Comparison of ENCODE assay signal across 8 mouse cellular contexts in the genomic region with DNA sequence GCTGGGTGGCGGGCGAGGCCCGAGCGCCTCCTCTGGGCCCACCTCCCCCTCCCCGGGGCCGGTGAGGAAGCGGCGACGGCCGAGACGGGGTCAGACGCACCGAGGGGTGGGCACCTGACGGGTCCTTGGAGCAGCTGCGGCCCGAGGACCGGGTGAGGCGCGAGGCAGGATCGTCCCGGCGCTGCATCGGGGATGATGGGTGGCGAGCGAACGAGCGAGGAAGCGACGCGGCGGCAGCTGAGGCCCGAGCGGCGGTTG. TPM values are rescaled to one million over a fixed set of nuclear protein-coding genes. Genes with fewer than 3 reads are reported as not detected.
DNase-seq lines count a peak whose midpoint lies in the region; ATAC-seq and TF ChIP-seq lines count a peak whose summit lies in the region.

No protein-coding gene starts in this region.

- H3K4me1 ChIP-seq in lung, adult 2 months (ENCODE audit: control insufficient read depth, insufficient read depth, low read length) = peaks cover 7% of the 10 kb centered on the region
- peaks cover 4% of the 10 kb centered on the region for H3K4me1 ChIP-seq in embryonic fibroblast, embryonic 13.5 days (ENCODE audit: control insufficient read depth, insufficient read depth, low read length)
- H3K4me1 ChIP-seq in limb, embryonic 10.5 days = peaks cover 22% of the 10 kb centered on the region
- peaks cover 48% of the 10 kb centered on the region for H3K4me1 ChIP-seq in neural tube, embryonic 13.5 days (replicated peaks)

- H3K27me3 ChIP-seq in limb, embryonic 10.5 days (ENCODE audit: low read depth, poor library complexity, severe bottlenecking) = no peaks in the 10 kb centered on the region
- H3K27me3 ChIP-seq in neural tube, embryonic 13.5 days = no peaks in the 10 kb centered on the region

- TF ChIP-seq CTCF in lung, adult 2 months (IDR thresholded peaks at IDR 0.05; ENCODE audit: insufficient read depth, low read length) = no peak
- no peak for TF ChIP-seq CTCF in embryonic fibroblast, embryonic 13.5 days (IDR thresholded peaks at IDR 0.05; ENCODE audit: borderline replicate concordance, insufficient read depth, low read length)

- H3K4me2 ChIP-seq in neural tube, embryonic 13.5 days = peak overlapping the region; percentile 84

- WGBS in lung, adult 2 months = 0% methylated on average over 29 of the region's 34 CpGs
- under 1% methylated on average over 34 of the region's 34 CpGs for WGBS in limb, embryonic 10.5 days
- WGBS in neural tube, embryonic 13.5 days = under 1% methylated on average over 34 of the region's 34 CpGs

- TF ChIP-seq POLR2A in lung, adult 2 months (IDR thresholded peaks at IDR 0.05; ENCODE audit: borderline replicate concordance, extremely low read depth, low read depth, low read length) = no peak
- TF ChIP-seq POLR2A in embryonic fibroblast, embryonic 13.5 days (IDR thresholded peaks at IDR 0.05; ENCODE audit: low read depth, low read length) = no peak

- peak overlapping the region; percentile 83 for H3K27ac ChIP-seq in embryonic fibroblast, embryonic 13.5 days (ENCODE audit: insufficient read depth, low read length)
- peak overlapping the region; percentile 100 for H3K27ac ChIP-seq in limb, embryonic 10.5 days
- H3K27ac ChIP-seq in neural tube, embryonic 13.5 days (replicated peaks) = peak overlapping the region; percentile 97

- ATAC-seq in neural tube, embryonic 13.5 days (ENCODE audit: low read depth) = peak; percentile 61

- DNase-seq in lung, adult 2 months = no peak
- no peak for DNase-seq in lung, adult 18-20 months
- DNase-seq in limb, embryonic 10.5 days (ENCODE audit: low spot score) = no peak
- DNase-seq in cerebellum, adult 11 months = no peak
- DNase-seq in left cerebral cortex, adult 18-20 months (ENCODE audit: low spot score in 2 of 2) = no peak
- no peak for DNase-seq in thymus, postnatal 4 days

- H3K9me3 ChIP-seq in limb, embryonic 10.5 days (replicated peaks) = no peaks in the 10 kb centered on the region
- H3K9me3 ChIP-seq in neural tube, embryonic 13.5 days = no peaks in the 10 kb centered on the region

- peak overlapping the region; percentile 68 for H3K4me3 ChIP-seq in lung, adult 2 months (replicated peaks; ENCODE audit: extremely low read depth, low read depth, low read length)
- H3K4me3 ChIP-seq in embryonic fibroblast, embryonic 13.5 days (ENCODE audit: insufficient read depth, low read length) = peak overlapping the region; percentile 91
- peak overlapping the region; percentile 93 for H3K4me3 ChIP-seq in limb, embryonic 10.5 days
- peak overlapping the region; percentile 72 for H3K4me3 ChIP-seq in neural tube, embryonic 13.5 days

- peaks cover 28% of the 10 kb centered on the region for H3K36me3 ChIP-seq in limb, embryonic 10.5 days
- H3K36me3 ChIP-seq in neural tube, embryonic 13.5 days = no peaks in the 10 kb centered on the region

- peak overlapping the region; percentile 96 for H3K9ac ChIP-seq in neural tube, embryonic 13.5 days

RNA-seq across cellular contexts. Expression of gene Khdrbs1, which starts 0.2 kb away (rescaled TPM):
- polyA plus RNA-seq in lung, adult 2 months (2012; rRNA removed) = 34.8 and 44.5 TPM in 2 replicates
- polyA plus RNA-seq in embryonic fibroblast, embryonic 13.5 days (2011; ENCODE audit: insufficient read length, low read depth, missing spikeins) = 113 and 146 TPM in 2 replicates
- polyA plus RNA-seq in limb, embryonic 10.5 days (2016; fragmentation: Nextera tagmentation; extraction: Ambion mirVana) = 156 and 179 TPM in 2 replicates
- 150 and 165 TPM in 2 replicates for polyA plus RNA-seq in neural tube, embryonic 13.5 days (2015; fragmentation: Nextera tagmentation; extraction: Ambion mirVana)
- total RNA-seq in left cerebral cortex, adult 18-20 months (2021) = 10 to 100 TPM; 92.3 to 98.4 TPM

RNA-seq across cellular contexts. Expression of gene Tmem39b, which starts 45.3 kb away (rescaled TPM):
- polyA plus RNA-seq in lung, adult 2 months (2012; rRNA removed) = 24.4 and 25.7 TPM in 2 replicates
- polyA plus RNA-seq in embryonic fibroblast, embryonic 13.5 days (2011; ENCODE audit: insufficient read length, low read depth, missing spikeins) = 15.4 and 19.1 TPM in 2 replicates
- 16.0 TPM in 2 replicates for polyA plus RNA-seq in limb, embryonic 10.5 days (2016; fragmentation: Nextera tagmentation; extraction: Ambion mirVana)
- 13.5 TPM in 2 replicates for polyA plus RNA-seq in neural tube, embryonic 13.5 days (2015; fragmentation: Nextera tagmentation; extraction: Ambion mirVana)
- 10 to 100 TPM; 14.5 to 14.9 TPM for total RNA-seq in left cerebral cortex, adult 18-20 months (2021)
